Mouse (Mus musculus): ENCODE data around the gene Myo9a. TPM values are rescaled to one million over a fixed set of nuclear protein-coding genes. Genes with fewer than 3 reads are reported as not detected.

Gene Myo9a
- polyA plus RNA-seq, 1 experiment from 2014 or later: 22.2 TPM

DNA sequence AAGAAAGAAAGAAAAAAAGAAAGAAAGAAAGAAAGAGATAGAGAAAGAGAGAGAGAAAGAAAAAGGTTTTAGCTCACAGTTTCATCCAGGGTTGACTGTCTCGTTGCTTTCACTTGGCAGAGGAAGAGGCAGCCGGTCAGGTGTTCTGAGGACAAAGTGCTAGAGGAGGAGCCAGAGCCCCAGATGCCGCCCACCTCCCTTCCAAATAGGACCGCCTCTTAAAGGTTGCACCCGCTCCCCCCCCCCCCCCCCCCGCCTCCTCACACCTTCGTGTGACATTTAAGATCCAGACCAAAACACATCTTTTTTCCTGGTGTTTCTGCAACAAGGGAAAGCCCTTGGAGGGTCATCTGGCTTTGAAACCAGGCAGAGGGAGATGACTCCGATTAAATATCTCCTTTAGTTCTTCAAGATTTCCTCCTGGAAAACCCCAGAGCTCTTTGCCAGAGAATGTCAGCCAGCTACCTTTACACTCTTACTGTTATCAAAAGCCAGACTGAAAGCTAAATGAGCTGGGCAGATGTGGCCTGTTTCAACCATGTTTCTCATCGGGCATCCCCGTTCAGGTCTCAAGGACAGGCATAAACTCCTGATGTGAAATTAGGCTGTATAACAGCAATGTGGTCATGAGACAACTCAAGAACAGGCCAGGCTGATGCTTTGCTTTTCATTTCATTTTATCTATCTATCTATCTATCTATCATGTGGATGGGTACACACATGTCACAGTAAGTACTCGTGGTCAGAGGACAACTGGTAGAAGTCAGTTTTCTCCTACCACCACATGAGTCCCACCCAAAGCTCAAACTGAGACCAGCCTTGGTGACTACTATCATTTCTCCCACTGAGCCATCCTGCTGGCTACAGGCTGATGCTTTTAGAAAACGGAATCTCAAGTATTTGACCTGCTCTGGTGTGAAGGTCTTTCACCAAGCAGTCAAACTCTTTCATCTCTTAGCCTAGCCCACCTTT lies 190.5 kb downstream of the Myo9a start:
- WGBS: 70% methylated on average over 10 of the region's 12 CpGs
- Histone ChIP-seq H3K4me2 (ENCODE audit: low read depth) (no peak overlapping the region), H3K27ac (ENCODE audit: low read depth, low read length) (no peak overlapping the region), H3K4me3 (ENCODE audit: low read depth, low read length) (no peak overlapping the region), H3K9me3 (ENCODE audit: control insufficient read depth, low read length) (no peaks in the 10 kb centered on the region), H3K27me3 (ENCODE audit: control insufficient read depth, insufficient read depth, low read length) (no peaks in the 10 kb centered on the region), H3K4me1 (ENCODE audit: control insufficient read depth, insufficient read depth, low read length) (no peaks in the 10 kb centered on the region), H3K36me3 (ENCODE audit: control insufficient read depth, insufficient read depth, low read length) (no peaks in the 10 kb centered on the region), H3K9ac (ENCODE audit: low read length) (no peak overlapping the region)
- no peak for ATAC-seq (ENCODE audit: insufficient read depth, low FRiP score, low TSS enrichment)
- no peak for DNase-seq (ENCODE audit: low spot score)

DNA sequence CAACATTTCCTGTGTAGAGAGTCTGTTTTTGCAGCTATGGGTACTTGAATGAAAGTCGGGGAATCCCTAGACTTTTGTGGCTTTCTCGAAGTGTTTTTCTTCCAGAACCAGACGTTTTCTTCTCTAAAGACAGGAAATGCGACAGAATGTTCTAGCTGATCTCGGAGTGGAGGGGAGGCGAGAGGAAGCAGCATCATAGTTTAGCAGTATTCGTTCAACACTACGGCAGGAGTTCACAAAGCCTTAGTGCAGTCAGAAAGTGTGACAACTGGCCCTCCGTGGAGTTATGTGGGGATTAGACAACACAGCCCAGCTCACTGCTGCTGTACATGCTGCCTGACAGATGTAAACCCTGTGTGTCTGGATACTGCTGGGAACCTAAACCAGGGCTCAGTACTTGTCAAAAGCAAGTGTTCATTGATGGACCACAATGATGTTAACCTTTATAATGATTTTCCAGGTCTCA lies 191.2 kb downstream of the Myo9a start:
- Histone ChIP-seq H3K27me3 (ENCODE audit: control insufficient read depth, insufficient read depth, low read length) (no peaks in the 10 kb centered on the region), H3K27ac (ENCODE audit: low read depth, low read length) (no peak overlapping the region), H3K36me3 (ENCODE audit: control insufficient read depth, insufficient read depth, low read length) (no peaks in the 10 kb centered on the region), H3K9ac (ENCODE audit: low read length) (no peak overlapping the region), H3K9me3 (ENCODE audit: control insufficient read depth, low read length) (no peaks in the 10 kb centered on the region), H3K4me2 (ENCODE audit: low read depth) (no peak overlapping the region), H3K4me3 (ENCODE audit: low read depth, low read length) (no peak overlapping the region), H3K4me1 (ENCODE audit: control insufficient read depth, insufficient read depth, low read length) (no peaks in the 10 kb centered on the region)
- DNase-seq (ENCODE audit: low spot score): no peak
- WGBS: 66% methylated on average over 9 of the region's 9 CpGs
- no peak for ATAC-seq (ENCODE audit: insufficient read depth, low FRiP score, low TSS enrichment)

DNA sequence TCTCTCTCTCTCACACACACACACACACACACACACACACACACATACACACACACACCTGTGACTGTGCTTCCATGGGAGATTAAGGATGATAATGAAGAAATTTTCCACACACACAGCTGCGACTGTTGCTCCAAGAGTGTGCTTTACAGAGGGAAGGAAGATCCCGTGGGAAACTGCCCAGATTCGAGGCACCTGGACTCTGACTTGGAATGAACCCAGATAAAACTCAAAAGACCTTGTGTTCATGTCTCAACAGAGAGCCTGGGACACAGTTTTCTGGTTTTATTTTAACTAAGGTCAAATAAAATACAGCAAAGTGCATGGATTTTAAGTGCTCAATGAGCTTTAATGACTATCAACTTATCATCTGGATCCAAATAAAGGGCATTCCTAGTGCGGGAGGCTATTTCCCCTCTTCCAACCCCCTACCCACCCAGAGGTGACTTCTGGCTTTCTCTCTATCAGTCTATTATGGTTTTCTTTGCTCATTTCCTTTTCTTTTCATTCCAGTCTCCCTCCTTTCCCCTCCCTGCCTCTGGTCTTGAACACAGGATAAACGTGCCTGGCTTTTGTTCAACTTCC lies 191.9 kb downstream of the Myo9a start:
- no peak overlapping the region for H3K27ac ChIP-seq (ENCODE audit: low read depth, low read length)
- ATAC-seq (ENCODE audit: insufficient read depth, low FRiP score, low TSS enrichment) (no peak), DNase-seq (ENCODE audit: low spot score) (no peak)
- no peaks in the 10 kb centered on the region for H3K9me3 ChIP-seq (ENCODE audit: control insufficient read depth, low read length)
- H3K27me3 ChIP-seq (ENCODE audit: control insufficient read depth, insufficient read depth, low read length): no peaks in the 10 kb centered on the region
- no peak overlapping the region; the same call in 1 of the 2 replicates for H3K9ac ChIP-seq (ENCODE audit: low read length)
- no peaks in the 10 kb centered on the region for H3K36me3 ChIP-seq (ENCODE audit: control insufficient read depth, insufficient read depth, low read length)
- H3K4me3 ChIP-seq (ENCODE audit: low read depth, low read length): no peak overlapping the region
- H3K4me2 ChIP-seq (ENCODE audit: low read depth): no peak overlapping the region
- WGBS: 62% methylated on average over 5 of the region's 5 CpGs
- no peaks in the 10 kb centered on the region for H3K4me1 ChIP-seq (ENCODE audit: control insufficient read depth, insufficient read depth, low read length)

DNA sequence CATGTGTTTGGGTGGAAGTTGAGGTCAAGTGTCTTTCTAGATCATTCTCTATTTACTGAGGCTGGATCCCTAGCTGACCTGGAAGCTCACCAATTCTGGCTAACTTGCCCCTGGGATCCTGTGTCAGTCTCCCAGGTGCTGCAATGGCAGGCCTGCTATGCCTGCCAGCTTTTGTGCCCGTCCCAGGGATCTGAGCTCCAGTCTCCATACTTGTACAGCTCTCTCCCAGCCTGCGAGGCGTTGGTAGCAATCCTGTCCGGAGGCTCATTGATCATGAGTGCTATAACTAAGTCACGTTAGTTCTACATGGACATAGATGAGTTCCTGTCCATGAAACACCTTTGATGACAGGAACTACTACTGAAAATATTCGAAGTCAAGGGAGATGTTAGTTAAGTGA lies 193.1 kb downstream of the Myo9a start:
- Histone ChIP-seq H3K27ac (ENCODE audit: low read depth, low read length) (no peak overlapping the region), H3K27me3 (ENCODE audit: control insufficient read depth, insufficient read depth, low read length) (no peaks in the 10 kb centered on the region), H3K36me3 (ENCODE audit: control insufficient read depth, insufficient read depth, low read length) (no peaks in the 10 kb centered on the region), H3K4me2 (ENCODE audit: low read depth) (no peak overlapping the region), H3K4me1 (ENCODE audit: control insufficient read depth, insufficient read depth, low read length) (no peaks in the 10 kb centered on the region), H3K9ac (ENCODE audit: low read length) (no peak overlapping the region), H3K9me3 (ENCODE audit: control insufficient read depth, low read length) (no peaks in the 10 kb centered on the region), H3K4me3 (ENCODE audit: low read depth, low read length) (no peak overlapping the region)
- 88% methylated on average over 6 of the region's 6 CpGs for WGBS
- DNase-seq (ENCODE audit: low spot score) (no peak), ATAC-seq (ENCODE audit: insufficient read depth, low FRiP score, low TSS enrichment) (no peak)

DNA sequence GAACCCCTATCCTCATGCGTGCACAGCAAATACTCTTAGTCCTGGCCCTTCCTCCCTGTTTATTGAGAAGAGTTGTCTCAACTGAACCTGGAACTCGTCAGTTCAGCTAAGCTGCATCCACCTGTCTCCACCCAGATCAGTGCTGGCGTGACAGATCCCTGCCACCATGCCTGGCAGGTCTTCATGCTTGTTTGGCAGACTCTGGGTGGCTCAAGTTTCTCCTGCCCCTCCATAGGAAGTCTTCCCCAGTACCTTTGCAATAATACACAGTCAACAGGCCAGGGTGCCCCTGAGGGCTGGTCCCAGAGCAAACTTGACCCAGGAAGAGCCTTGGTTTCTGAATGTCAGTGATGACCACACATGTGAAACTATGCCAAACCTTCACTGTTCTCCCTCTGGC lies 194.5 kb downstream of the Myo9a start:
- Histone ChIP-seq H3K4me3 (ENCODE audit: low read depth, low read length) (no peak overlapping the region), H3K36me3 (ENCODE audit: control insufficient read depth, insufficient read depth, low read length) (no peaks in the 10 kb centered on the region), H3K9ac (ENCODE audit: low read length) (no peak overlapping the region), H3K4me2 (ENCODE audit: low read depth) (no peak overlapping the region), H3K4me1 (ENCODE audit: control insufficient read depth, insufficient read depth, low read length) (no peaks in the 10 kb centered on the region), H3K9me3 (ENCODE audit: control insufficient read depth, low read length) (no peaks in the 10 kb centered on the region), H3K27me3 (ENCODE audit: control insufficient read depth, insufficient read depth, low read length) (no peaks in the 10 kb centered on the region), H3K27ac (ENCODE audit: low read depth, low read length) (no peak overlapping the region)
- ATAC-seq (ENCODE audit: insufficient read depth, low FRiP score, low TSS enrichment): no peak
- no peak for DNase-seq (ENCODE audit: low spot score)
- 70% methylated on average over 3 of the region's 3 CpGs for WGBS

DNA sequence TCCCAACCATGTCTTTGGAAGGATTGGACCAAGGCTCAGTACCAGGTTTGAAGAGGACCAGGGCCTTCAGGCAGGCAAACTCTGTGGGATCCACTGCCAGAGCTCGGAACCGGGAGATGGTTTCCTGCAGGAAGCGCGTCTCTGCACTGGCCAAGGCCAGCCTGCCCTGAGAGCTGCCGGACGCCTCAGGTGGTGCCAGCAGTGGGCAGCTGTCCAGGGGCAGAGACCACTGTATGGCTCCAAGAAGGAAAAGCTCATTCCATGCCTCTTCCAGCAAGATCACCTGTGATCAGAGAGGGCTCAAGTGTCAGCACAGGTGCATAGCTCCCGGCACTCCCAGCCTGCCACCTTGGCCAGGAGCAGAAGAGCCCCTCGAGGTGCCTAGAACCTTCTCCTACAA lies 196.6 kb downstream of the Myo9a start:
- 92% methylated on average over 8 of the region's 8 CpGs for WGBS
- Histone ChIP-seq H3K36me3 (ENCODE audit: control insufficient read depth, insufficient read depth, low read length) (no peaks in the 10 kb centered on the region), H3K27me3 (ENCODE audit: control insufficient read depth, insufficient read depth, low read length) (no peaks in the 10 kb centered on the region), H3K9ac (ENCODE audit: low read length) (no peak overlapping the region), H3K9me3 (ENCODE audit: control insufficient read depth, low read length) (no peaks in the 10 kb centered on the region), H3K27ac (ENCODE audit: low read depth, low read length) (no peak overlapping the region), H3K4me1 (ENCODE audit: control insufficient read depth, insufficient read depth, low read length) (no peaks in the 10 kb centered on the region), H3K4me3 (ENCODE audit: low read depth, low read length) (no peak overlapping the region), H3K4me2 (ENCODE audit: low read depth) (no peak overlapping the region)
- DNase-seq (ENCODE audit: low spot score) (no peak), ATAC-seq (ENCODE audit: insufficient read depth, low FRiP score, low TSS enrichment) (no peak)

DNA sequence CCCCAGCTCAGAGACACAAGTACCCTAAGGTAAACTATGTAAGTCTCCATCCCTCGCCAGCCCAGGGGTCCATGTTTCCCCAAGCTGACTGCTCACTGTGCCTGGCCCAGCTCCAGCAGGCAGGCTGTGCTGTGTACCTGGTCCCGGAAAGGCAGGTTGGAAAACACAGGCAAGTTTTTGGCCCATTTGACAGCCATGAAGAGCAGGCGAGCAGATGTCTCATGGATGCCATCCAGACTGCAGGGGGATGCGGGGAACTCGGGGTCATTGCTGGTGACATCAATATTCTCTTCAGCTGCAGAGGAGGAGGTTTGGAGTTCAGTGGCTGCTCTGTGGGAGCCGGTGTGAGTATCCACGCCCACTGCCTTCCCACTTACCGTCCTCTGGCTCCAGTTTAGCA lies 197.5 kb downstream of the Myo9a start:
- Histone ChIP-seq H3K27me3 (ENCODE audit: control insufficient read depth, insufficient read depth, low read length) (no peaks in the 10 kb centered on the region), H3K27ac (ENCODE audit: low read depth, low read length) (no peak overlapping the region), H3K9me3 (ENCODE audit: control insufficient read depth, low read length) (no peaks in the 10 kb centered on the region), H3K9ac (ENCODE audit: low read length) (no peak overlapping the region), H3K4me1 (ENCODE audit: control insufficient read depth, insufficient read depth, low read length) (no peaks in the 10 kb centered on the region), H3K36me3 (ENCODE audit: control insufficient read depth, insufficient read depth, low read length) (no peaks in the 10 kb centered on the region), H3K4me3 (ENCODE audit: low read depth, low read length) (no peak overlapping the region), H3K4me2 (ENCODE audit: low read depth) (no peak overlapping the region)
- WGBS: 81% methylated on average over 8 of the region's 8 CpGs
- ATAC-seq (ENCODE audit: insufficient read depth, low FRiP score, low TSS enrichment): no peak
- no peak for DNase-seq (ENCODE audit: low spot score)

DNA sequence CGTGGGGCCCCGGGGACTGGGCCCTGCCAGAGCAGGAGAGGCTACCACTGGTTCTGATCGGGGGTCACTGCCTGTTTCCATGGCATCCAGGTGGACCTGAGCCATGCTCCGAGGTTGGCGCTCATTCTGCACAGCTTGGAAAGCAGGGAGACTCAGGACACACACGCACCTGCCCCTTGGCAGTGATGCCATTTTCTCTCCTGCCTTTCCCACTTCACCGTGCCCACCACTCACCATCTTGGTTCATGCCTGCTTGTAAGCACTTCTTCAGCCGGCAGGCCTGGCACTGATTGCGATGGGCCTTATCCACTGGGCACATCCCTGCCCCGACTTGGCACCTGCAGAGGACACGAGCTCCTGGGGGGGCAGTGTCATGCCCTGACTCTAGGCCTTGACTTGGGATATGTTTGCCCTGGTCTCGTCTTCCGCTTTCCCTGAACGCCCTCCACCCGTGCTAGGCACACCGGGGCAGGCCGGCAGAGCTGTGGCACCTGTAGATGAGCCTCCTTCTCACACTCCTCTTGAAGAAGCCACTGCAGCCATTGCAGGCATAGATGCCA lies 198.1 kb downstream of the Myo9a start:
- WGBS: 90% methylated on average over 17 of the region's 17 CpGs
- no peak overlapping the region for H3K27ac ChIP-seq (ENCODE audit: low read depth, low read length)
- no peaks in the 10 kb centered on the region for H3K27me3 ChIP-seq (ENCODE audit: control insufficient read depth, insufficient read depth, low read length)
- ATAC-seq (ENCODE audit: insufficient read depth, low FRiP score, low TSS enrichment) (no peak), DNase-seq (ENCODE audit: low spot score) (no peak)
- no peak overlapping the region for H3K9ac ChIP-seq (ENCODE audit: low read length)
- no peaks in the 10 kb centered on the region for H3K4me1 ChIP-seq (ENCODE audit: control insufficient read depth, insufficient read depth, low read length)
- H3K36me3 ChIP-seq (ENCODE audit: control insufficient read depth, insufficient read depth, low read length): no peaks in the 10 kb centered on the region
- no peak overlapping the region for H3K4me3 ChIP-seq (ENCODE audit: low read depth, low read length)
- no peak overlapping the region for H3K4me2 ChIP-seq (ENCODE audit: low read depth)
- H3K9me3 ChIP-seq (ENCODE audit: control insufficient read depth, low read length): no peaks in the 10 kb centered on the region

All from neural tube, embryonic 11.5 days (tissue).